Mouse (Mus musculus) erythroblast, embryonic 14.5 days (primary cell): ENCODE data around the gene Dgkg.

ENCODE experiments used
- GATA1 ChIP-seq: IDR thresholded peaks from 2 replicates; pipeline ENCODE4 v1.6.1; 2012; ENCODE audit warnings: low read length, inconsistent platforms, mixed read lengths
- TAL1 ChIP-seq: IDR thresholded peaks from 3 replicates; pipeline ENCODE4 v1.6.1; 2012; ENCODE audit warnings: low read length, inconsistent platforms, mixed read lengths

DNA sequence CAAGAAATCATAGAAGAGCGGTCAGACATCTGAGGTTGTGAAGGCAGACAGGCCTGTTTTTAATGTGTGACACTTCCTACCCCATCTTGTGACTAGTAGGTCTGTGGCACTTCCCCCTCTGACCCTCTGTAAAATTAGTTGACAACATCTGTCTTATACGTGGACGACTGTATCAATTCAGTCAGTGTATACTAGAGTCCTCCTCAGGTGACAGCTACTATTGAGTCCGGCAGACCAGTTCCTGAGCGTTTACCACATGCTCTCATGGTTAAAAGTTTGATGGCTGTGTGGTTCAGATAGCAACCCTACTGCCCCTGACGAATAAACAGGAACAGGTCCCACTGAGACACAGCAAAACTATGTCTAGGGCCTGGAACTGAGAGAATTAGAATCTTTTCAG lies 117.7 kb downstream of the Dgkg start:
- TF ChIP-seq TAL1 (no peak), GATA1 (no peak)
